Mouse (Mus musculus) 3134 (cell line): ENCODE measurements around the gene Nudt2.

Experiments used
- DNase-seq: peaks from one replicate; pipeline ENCODE4 v3.0.0-alpha.2; 2011; ENCODE audit warnings: low spot score; ENCODE audit not compliant: insufficient read length; ENCODE audit errors: extremely low read depth

Nudt2 gene

DNA sequence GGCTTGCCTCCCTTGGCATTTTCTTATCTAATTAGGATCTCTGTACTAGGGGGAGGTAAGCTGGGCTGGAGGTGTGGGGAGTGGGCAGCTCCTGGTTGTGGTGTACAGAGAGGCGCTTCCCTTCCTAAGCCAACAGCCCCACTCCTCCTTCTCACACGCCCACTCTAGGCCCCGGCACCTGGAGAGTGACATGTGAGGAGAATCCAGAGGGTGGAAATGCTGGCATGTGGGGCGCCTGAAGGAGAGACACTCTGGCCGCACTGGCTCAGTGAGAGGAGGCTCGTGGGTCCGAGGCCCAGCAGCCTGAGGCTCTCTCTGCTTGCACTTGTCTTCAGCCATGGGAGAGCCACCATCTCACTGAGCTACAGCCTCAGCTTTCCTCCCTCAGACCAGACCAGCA, 53.4 kb downstream of the Nudt2 start:
- DNase-seq, result no peak

DNA sequence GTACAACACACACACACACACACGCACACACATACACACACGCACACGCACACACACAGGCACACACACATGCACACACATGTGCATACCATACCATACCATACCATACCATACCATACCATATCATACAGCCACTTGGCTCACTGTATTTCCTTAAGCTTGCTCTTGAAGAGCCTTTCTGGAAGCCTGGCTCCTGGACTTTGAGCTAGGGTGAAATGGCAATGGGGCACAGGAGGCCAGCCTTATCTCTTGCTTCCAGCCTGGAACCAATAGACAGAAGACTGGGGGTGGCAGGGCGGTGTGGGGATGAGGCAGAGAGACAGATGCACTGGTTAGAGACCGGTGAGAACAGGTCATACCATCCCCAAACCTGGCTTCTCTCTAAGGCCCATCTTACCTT, 54.2 kb downstream of the Nudt2 start:
- DNase-seq, result no peak

DNA sequence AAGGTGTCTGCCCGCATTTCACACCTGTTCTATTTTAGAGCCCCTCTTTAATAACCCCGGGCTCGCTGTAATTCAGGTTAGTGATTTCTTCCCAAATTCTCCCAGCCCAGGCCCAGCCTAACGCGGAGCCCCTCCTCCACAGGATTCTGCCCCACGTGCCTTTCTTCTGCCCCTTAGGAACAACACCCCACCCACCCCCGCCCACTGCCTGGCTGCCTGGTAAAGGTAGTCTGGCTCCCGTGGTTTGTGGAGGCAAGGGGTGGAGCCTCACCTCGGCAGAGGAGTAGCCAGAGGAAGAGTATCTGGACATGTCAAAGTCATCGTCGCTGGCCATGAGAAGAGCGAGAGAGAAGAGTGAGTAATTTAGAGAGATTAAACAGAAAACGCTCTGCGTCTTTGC, 55.7 kb downstream of the Nudt2 start:
- no peak for DNase-seq

DNA sequence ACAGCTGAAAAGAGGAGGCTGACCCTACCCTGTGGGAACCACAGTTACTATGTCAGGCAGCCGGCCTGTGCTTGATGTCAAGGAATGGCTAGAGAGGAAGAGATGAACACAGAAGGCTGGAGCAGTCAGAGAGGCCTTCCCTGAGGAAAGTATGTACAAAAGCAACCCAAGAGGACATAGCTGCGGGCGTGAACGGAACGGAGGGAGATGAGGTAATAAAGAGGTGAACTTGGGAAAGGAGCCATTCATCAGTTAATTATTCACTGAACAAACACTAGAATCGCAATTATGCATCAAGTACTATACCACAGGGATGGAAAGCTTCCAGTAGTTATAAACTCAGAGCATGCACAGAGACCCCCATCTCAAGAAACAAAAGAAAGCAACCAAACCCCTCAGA, 57.2 kb downstream of the Nudt2 start:
- no peak for DNase-seq

DNA sequence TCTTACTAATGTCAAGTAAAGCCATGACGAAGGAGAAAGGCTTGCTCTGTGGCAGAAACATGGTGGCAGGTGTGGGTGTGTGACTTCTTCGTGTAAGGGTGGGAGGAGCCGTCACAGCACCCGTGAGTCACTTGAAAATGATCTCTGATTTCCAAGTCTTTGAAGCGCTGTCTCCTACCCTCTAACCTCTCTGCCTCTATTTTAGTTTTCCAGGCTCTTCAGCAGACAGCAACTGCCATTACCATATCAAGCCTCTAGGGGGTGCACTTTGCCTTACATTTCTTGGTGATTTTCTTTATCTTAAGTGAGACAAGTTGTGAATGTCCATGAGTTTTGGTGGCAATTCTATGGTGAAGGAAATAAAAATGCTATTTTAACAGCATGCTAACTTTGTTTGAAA, 57.8 kb downstream of the Nudt2 start:
- DNase-seq, result no peak

DNA sequence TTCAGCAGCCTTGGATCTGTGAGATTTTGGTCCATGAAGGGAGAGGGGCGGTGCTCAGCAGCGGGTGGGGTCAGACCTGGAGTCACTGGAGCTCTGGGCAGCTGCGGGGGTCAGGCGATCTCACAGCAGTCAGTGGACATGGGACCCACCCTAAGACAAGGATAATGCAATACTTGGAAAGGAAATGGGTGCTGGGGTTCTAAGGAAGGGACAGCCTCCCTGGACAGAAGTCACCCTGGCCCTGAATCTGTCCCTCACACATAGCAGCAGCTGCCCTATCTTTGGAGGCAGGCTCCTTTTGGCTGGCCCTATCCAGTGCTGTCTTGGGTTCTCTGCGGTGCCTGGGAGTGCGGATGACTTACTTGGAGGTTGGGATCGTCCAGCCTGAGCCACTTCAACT, 58.9 kb downstream of the Nudt2 start:
- no peak for DNase-seq

DNA sequence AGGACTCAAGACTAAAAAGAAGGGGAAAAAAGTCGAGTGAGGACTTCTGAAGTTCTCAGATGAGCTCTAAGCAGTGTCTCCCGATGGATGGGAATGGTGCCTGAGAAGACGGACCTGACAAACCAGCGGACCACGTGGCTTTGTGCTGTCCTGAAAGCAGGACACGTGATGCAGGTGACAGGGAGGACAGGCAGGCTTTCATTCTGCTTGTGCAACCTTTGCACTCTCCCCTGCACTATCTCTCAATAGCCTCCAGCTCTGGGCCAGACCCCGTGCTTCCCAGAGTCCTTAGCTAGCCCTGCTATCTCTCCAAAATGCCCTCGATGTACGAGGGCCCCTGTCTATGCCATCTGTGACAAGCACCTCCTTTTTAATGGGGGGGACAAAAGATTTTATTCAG, 59.9 kb downstream of the Nudt2 start:
- DNase-seq, result no peak

DNA sequence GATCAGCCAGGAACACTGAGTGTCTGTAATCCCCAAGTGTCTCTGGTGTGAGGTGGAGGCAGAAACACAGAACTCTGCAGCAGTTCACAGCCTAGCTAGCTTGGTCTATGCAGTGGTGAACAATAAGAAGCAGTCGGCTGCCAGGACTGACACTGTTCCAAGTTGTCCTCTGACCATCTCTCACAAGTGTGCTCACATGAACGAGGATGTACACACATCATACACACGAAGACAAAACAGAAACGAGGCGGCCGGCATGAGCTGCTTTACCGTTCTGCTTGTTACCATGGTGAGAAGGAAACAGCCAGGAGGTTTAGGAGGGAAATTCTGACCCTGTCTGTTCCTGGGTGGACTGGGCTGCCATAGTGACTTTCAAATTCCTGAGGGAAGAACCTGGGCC, 61.6 kb downstream of the Nudt2 start:
- DNase-seq, result no peak

DNA sequence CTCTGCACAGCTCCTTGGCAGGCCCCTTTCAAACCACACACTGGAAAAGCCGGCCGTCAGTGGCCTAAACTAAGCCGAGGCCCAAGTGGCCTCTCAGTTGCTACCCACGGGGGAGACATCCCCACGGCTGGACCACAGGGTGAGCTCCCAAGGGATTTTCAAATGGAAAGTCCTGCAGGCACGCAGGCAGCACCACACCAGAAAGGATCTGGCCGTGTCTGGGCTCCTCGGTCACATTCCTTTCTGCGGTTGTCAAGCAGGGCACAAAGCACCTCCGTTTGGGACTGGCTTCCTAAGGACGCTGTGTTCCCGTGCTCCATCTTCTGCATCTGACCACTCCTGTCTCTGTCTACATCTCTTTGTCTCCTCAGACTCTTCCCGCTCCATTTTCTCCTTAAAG, 62.1 kb downstream of the Nudt2 start:
- DNase-seq, result no peak

DNA sequence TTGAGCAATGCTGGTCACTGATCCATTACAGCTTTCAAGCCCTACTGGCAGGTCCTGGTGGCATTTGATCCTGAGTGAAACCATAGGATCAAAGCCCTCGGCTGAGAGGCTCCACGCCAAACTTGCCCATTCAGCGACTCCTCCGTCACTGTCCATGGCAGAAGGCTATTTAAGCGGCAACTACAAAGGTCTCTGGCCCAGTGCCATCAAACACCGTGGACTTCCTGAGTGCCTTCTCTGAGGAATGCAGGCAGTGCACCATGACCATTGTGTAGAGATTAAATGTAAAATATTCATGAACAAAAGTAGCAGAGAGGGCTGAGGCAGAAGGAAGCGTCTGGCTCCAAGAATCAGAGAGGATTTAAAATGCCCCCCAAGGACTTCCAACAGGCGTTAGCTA, 63.0 kb downstream of the Nudt2 start:
- DNase-seq, result no peak
